Mouse (Mus musculus) embryonic facial prominence, embryonic 15.5 days (tissue): ENCODE data around the gene Gm42791. TPM values are rescaled to one million over a fixed set of nuclear protein-coding genes. Genes with fewer than 3 reads are reported as not detected.

Source experiments
- ATAC-seq: fragments of 200-750 bp; cut with Nextera tagmentation; 2 replicates; pipeline ENCODE4 v1.8.0; 2017; ENCODE audit warnings: low read depth, moderate TSS enrichment; ENCODE audit not compliant: insufficient number of reproducible peaks, low FRiP score, low TSS enrichment
- H3K27ac ChIP-seq: fragments of 300-500 bp; sonication (generic); replicated peaks from 2 replicates; pipeline ENCODE4 v1.5.1; 2015; ENCODE audit warnings: mild to moderate bottlenecking, inconsistent platforms
- H3K27me3 ChIP-seq: fragments of 300-500 bp; sonication (generic); 2 replicates; pipeline ENCODE4 v1.6.1; 2015; ENCODE audit warnings: inconsistent platforms
- H3K36me3 ChIP-seq: fragments of 300-500 bp; sonication (generic); 2 replicates; pipeline ENCODE4 v1.6.1; 2015; ENCODE audit warnings: mild to moderate bottlenecking, inconsistent platforms
- H3K4me1 ChIP-seq: fragments of 300-500 bp; sonication (generic); 2 replicates; pipeline ENCODE4 v1.6.1; 2015; ENCODE audit warnings: inconsistent platforms
- H3K4me2 ChIP-seq: fragments of 300-500 bp; sonication (generic); replicated peaks from 2 replicates; pipeline ENCODE4 v1.6.1; 2015; ENCODE audit warnings: mild to moderate bottlenecking, inconsistent platforms
- H3K4me3 ChIP-seq: fragments of 300-500 bp; sonication (generic); replicated peaks from 2 replicates; pipeline ENCODE4 v1.5.1; 2015; ENCODE audit warnings: mild to moderate bottlenecking, inconsistent platforms
- H3K9ac ChIP-seq: fragments of 300-500 bp; sonication (generic); 2 replicates; pipeline ENCODE4 v1.6.1; 2015; ENCODE audit warnings: inconsistent platforms
- H3K9me3 ChIP-seq: fragments of 300-500 bp; sonication (generic); replicated peaks from 2 replicates; pipeline ENCODE4 v1.6.1; 2016; ENCODE audit warnings: inconsistent platforms
- WGBS: fragments of 180-500 bp; shearing (Covaris S2); methylation state at CpG from one replicate; pipeline ENCODE4 v1.1.7; 2015; 5-methylcytosine and 5-hydroxymethylcytosine counted together
- polyA plus RNA-seq: library from polyadenylated mRNA; unstranded; fragments of >200 nt; fragmentation: Nextera tagmentation; extraction: Ambion mirVana; gene quantifications from 2 replicates; pipeline ENCODE4 v1.2.1, GENCODE M21; 2015

Gene Gm42791
- polyA plus RNA-seq, 1 experiment from 2014 or later, result 1.6 TPM

DNA sequence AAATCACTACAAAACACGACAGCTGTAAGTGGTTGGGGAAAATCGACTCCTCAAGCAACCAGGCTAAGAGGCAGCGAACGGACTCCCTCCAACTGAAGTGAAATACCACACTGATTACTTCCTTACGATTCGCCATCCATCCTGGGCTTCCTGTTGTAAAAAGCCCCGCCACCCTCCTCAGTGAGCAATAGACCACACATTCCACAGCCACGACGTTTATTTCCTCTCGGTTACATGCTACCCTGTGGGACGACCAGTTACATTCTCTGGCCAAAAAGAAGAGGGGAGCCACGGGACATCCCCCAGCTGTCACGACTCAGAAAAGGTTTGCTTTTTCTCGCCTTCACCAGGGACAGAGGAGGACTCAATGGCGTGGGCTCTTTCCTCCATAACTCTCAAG, 44.9 kb downstream of the Gm42791 start:
- Histone ChIP-seq H3K4me2 (no peak overlapping the region; the same call in 1 of the 2 replicates), H3K36me3 (no peaks in the 10 kb centered on the region), H3K9ac (no peak overlapping the region), H3K4me1 (peaks cover 10% of the 10 kb centered on the region), H3K27me3 (no peaks in the 10 kb centered on the region), H3K27ac (peak overlapping the region; percentile 78), H3K9me3 (no peaks in the 10 kb centered on the region), H3K4me3 (no peak overlapping the region)
- ATAC-seq, result peak; percentile 64
- 17% methylated on average over 15 of the region's 15 CpGs for WGBS

DNA sequence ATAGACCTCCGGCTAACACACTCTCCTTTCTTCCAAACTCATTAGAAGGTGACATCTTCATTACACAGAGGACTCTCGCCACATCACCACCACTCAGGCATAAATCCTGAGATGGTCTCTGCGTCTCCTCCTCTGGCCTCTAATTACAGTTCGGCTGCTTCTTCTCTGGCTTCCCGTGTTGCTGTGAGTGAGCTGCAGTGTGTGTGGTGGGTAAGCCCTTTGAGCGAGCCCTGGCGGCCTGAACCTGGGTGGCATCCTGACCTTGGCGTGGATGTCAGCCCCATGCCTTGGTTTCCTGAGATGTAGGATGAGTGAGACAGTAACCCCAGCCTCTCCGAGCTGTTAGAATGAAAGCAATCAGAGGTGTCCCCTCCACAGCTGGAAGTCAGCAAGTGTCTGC, 46.4 kb downstream of the Gm42791 start:
- WGBS, result 70% methylated on average over 9 of the region's 9 CpGs
- no peak for ATAC-seq
- H3K4me1 ChIP-seq, result peaks cover 10% of the 10 kb centered on the region
- H3K9ac ChIP-seq, result no peak overlapping the region
- H3K27me3 ChIP-seq, result no peaks in the 10 kb centered on the region
- H3K4me2 ChIP-seq, result no peak overlapping the region
- H3K36me3 ChIP-seq, result no peaks in the 10 kb centered on the region
- H3K27ac ChIP-seq, result no peak overlapping the region
- H3K9me3 ChIP-seq, result no peaks in the 10 kb centered on the region
- no peak overlapping the region for H3K4me3 ChIP-seq

DNA sequence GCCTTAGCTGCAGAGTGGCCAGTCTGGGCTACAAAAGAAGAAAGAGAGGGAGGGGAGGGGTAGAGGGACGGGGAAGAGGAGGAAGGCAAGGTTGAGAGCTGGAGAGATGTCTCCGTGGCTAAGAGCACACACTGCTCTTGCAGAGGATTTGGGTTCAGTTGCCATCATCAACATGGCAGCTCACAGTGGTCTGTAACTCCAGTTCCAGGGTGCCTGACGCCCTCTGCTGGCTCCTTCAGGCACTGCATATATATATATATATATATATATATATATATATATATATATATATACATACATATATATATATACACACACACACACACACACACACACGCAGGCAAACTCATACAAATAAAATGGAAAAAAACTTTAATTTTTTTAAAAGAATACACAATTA, 47.5 kb downstream of the Gm42791 start:
- ATAC-seq, result no peak
- 85% methylated on average over 4 of the region's 4 CpGs for WGBS
- Histone ChIP-seq H3K4me2 (no peak overlapping the region), H3K4me1 (peaks cover 10% of the 10 kb centered on the region), H3K36me3 (no peaks in the 10 kb centered on the region), H3K27me3 (no peaks in the 10 kb centered on the region), H3K9me3 (no peaks in the 10 kb centered on the region), H3K9ac (no peak overlapping the region), H3K27ac (no peak overlapping the region), H3K4me3 (no peak overlapping the region)

DNA sequence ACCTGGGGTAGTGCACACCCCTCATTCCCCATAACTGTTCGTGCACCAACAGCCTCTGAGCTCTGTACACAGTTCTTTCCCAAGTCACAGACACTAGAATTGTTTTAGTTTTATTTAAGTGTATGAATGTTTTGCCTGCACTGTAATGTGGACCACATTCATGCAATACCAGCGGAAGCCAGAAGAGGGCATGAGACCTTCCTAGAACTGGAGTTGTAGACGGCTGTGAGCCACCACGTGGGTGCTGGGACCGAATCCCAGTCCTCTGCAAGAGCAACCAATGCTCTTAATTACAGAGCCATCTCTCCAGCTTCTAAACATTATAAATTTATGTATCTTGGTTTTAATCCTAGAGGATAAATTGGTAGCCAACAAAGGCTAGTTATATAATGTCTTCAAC, 48.2 kb downstream of the Gm42791 start:
- Histone ChIP-seq H3K4me1 (peaks cover 10% of the 10 kb centered on the region), H3K36me3 (no peaks in the 10 kb centered on the region), H3K9me3 (no peaks in the 10 kb centered on the region), H3K4me3 (no peak overlapping the region), H3K27me3 (no peaks in the 10 kb centered on the region), H3K4me2 (no peak overlapping the region), H3K27ac (no peak overlapping the region), H3K9ac (no peak overlapping the region)
- no peak for ATAC-seq
- 71% methylated on average over 5 of the region's 5 CpGs for WGBS

DNA sequence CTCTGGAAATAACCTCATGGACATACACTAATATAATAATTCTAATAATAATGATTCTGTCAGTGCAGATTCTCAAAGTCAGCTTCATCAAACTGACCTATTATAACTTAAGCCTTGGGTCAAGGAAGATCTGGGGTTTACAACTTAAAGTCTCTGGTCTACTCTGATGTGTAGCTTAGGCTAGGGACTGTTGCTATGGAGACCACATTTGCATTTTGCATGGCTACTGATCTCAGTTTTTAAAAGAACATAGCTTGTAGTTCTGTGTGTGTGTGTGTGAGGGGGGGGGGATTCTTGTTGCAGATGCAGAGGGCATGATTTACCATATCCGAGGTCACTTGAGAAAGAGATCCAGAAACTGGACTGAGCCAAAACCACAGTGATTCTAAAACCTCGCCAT, 49.2 kb downstream of the Gm42791 start:
- H3K4me3 ChIP-seq, result no peak overlapping the region
- no peak for ATAC-seq

DNA sequence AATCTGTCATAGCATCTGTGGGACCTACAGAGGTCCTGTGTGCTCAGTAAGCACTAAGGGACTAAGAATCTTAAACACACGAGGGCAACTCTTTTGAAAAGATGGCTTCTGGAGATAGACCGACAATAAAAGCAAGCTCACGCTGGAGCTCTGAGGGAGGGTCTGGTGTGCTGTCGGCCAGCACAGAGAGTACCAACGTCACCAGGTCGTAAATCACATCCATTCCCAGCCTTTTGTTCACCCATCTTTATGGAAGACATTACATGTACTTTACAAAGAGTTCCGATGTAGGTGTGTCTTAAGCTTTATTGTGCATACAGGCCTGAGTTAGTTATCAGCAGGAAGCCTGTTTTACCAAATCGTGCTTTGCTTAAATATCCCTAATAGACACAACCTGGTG, 50.9 kb downstream of the Gm42791 start:
- Histone ChIP-seq H3K9ac (no peak overlapping the region), H3K36me3 (no peaks in the 10 kb centered on the region), H3K27me3 (no peaks in the 10 kb centered on the region), H3K4me3 (no peak overlapping the region), H3K9me3 (no peaks in the 10 kb centered on the region), H3K4me1 (peaks cover 10% of the 10 kb centered on the region), H3K4me2 (no peak overlapping the region), H3K27ac (no peak overlapping the region)
- no peak for ATAC-seq
- 71% methylated on average over 8 of the region's 8 CpGs for WGBS

More for the DNA sequence above, 49.2 kb downstream of the Gm42791 start:
- Histone ChIP-seq H3K36me3 (no peaks in the 10 kb centered on the region), H3K9me3 (no peaks in the 10 kb centered on the region), H3K4me2 (no peak overlapping the region), H3K9ac (no peak overlapping the region), H3K27me3 (no peaks in the 10 kb centered on the region), H3K4me1 (peaks cover 10% of the 10 kb centered on the region), H3K27ac (no peak overlapping the region)
- 67% methylated on average over 2 of the region's 2 CpGs for WGBS

DNA sequence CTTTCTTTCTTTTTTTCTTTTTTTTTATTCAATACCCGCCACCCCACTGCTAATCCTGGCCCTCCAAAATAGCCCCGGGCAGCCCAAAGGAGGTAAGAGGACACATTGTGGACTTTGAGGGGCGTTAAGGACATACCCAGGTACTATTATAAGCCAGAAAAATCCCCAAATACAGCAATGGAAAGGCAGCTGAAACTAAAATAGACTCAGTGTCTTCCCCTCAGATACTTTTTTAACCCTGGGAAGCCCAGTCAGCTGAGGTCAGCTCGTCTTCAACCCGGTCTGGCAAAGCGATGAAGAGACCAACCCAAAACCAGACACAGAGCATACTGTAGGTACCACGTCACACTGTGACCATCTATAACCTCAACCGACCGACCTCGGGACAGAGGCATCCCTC, 51.5 kb downstream of the Gm42791 start:
- ATAC-seq, result no peak
- Histone ChIP-seq H3K9me3 (no peaks in the 10 kb centered on the region), H3K27me3 (no peaks in the 10 kb centered on the region), H3K4me3 (no peak overlapping the region), H3K36me3 (no peaks in the 10 kb centered on the region), H3K9ac (no peak overlapping the region), H3K4me2 (no peak overlapping the region), H3K27ac (no peak overlapping the region), H3K4me1 (peaks cover 10% of the 10 kb centered on the region)
- 77% methylated on average over 10 of the region's 10 CpGs for WGBS

DNA sequence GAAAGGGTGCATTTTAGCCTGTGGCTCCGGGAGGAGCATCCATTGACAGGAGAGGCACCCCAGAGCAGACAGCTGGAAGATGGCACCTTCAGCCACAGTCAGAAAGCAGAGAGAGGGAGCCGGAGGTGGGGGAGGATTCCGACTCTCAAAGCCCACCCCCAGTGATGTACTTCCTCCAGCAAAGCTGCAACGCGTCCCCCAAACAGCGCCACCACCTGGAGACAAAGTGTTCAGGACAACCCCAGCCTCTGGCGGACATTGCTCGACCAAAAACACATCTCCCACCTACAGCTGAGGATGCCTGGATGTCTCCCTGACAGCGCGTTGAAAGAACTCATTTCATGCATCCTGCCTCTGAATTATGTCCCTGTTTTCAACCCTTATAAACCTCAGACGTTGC, 52.0 kb downstream of the Gm42791 start:
- no peaks in the 10 kb centered on the region for H3K36me3 ChIP-seq
- H3K4me3 ChIP-seq, result no peak overlapping the region
- 68% methylated on average over 11 of the region's 11 CpGs for WGBS
- no peak overlapping the region for H3K4me2 ChIP-seq
- H3K4me1 ChIP-seq, result peaks cover 10% of the 10 kb centered on the region
- no peak for ATAC-seq
- no peaks in the 10 kb centered on the region for H3K9me3 ChIP-seq
- H3K9ac ChIP-seq, result no peak overlapping the region
- H3K27ac ChIP-seq, result no peak overlapping the region
- H3K27me3 ChIP-seq, result no peaks in the 10 kb centered on the region

DNA sequence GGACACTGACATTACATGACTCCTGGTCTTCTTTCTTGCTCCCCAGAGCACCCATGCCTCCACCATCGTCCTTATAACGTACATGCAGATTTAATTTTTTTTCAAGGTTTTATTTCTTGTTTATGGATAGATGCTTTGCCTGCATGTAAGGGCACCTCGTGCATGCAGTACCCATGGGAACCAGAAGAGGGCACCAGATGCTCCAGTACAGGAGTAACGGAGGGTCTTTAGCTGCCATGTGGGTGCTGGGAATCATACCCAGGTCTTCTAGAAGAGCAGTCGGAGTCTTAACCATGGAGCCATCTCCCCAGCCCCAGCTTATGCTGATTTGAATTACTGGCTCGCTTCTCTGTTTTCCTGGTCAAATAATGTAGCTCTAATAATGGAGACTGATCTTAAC, 52.6 kb downstream of the Gm42791 start:
- WGBS, result 95% methylated on average over 6 of the region's 6 CpGs
- ATAC-seq, result no peak

DNA sequence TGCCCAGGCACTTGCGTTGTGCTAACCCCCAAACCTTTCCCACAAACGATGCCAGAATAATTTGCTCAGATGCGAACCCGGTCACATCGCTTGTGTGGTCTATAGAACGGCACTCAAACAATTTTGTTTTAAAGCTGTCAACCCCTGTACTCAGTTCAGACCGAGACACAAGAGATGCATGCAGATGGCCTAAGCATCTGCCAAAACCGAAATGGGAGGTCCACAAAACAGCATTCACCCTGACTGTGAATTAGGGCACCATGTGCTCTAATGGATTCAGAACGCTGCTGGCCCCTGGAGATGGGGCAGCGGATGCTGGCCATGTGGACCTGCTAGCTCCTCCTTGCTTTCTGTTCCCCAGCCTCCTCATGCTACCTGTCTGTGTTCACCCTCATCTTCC, 53.1 kb downstream of the Gm42791 start:
- ATAC-seq, result no peak
- no peak overlapping the region for H3K27ac ChIP-seq
- H3K36me3 ChIP-seq, result no peaks in the 10 kb centered on the region
- peaks cover 10% of the 10 kb centered on the region for H3K4me1 ChIP-seq
- WGBS, result 75% methylated on average over 10 of the region's 10 CpGs
- no peak overlapping the region for H3K4me2 ChIP-seq
- H3K9ac ChIP-seq, result no peak overlapping the region
- H3K27me3 ChIP-seq, result no peaks in the 10 kb centered on the region
- no peak overlapping the region for H3K4me3 ChIP-seq
- H3K9me3 ChIP-seq, result no peaks in the 10 kb centered on the region

More for the DNA sequence above, 52.6 kb downstream of the Gm42791 start:
- no peaks in the 10 kb centered on the region for H3K9me3 ChIP-seq
- H3K9ac ChIP-seq, result no peak overlapping the region
- no peak overlapping the region for H3K4me2 ChIP-seq
- H3K4me1 ChIP-seq, result peaks cover 10% of the 10 kb centered on the region
- H3K36me3 ChIP-seq, result no peaks in the 10 kb centered on the region
- no peaks in the 10 kb centered on the region for H3K27me3 ChIP-seq
- no peak overlapping the region for H3K27ac ChIP-seq
- no peak overlapping the region for H3K4me3 ChIP-seq

DNA sequence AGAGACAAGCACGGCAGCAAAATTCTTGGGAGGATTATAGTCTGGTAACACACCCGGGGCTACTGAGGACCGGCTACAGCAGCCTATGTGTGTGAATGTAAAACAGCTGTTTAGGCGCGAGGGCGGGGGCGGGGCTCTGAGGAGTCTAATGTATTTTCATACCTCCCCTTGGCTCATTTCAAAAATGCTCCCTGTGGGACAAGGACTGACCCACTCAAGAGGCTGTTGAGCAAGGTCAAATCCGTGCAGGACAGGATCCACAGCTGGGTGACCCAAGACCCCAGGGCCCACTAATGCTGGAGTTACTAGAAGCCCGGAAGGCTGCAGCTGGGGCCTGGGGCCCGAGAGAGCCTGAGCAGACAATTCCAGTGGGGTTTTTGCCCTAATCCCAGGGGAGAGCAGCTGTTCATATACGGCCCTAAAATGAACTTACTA, 55.0 kb downstream of the Gm42791 start:
- H3K4me2 ChIP-seq, result no peak overlapping the region
- no peaks in the 10 kb centered on the region for H3K27me3 ChIP-seq
- no peak overlapping the region for H3K9ac ChIP-seq
- WGBS, result 39% methylated on average over 11 of the region's 11 CpGs
- 0 out of 2 replicates have a peak, but pooled peaks have one; percentile 55 for ATAC-seq
- H3K4me1 ChIP-seq, result peaks cover 10% of the 10 kb centered on the region
- H3K36me3 ChIP-seq, result no peaks in the 10 kb centered on the region
- H3K9me3 ChIP-seq, result no peaks in the 10 kb centered on the region
- no peak overlapping the region for H3K4me3 ChIP-seq
- no peak overlapping the region for H3K27ac ChIP-seq

DNA sequence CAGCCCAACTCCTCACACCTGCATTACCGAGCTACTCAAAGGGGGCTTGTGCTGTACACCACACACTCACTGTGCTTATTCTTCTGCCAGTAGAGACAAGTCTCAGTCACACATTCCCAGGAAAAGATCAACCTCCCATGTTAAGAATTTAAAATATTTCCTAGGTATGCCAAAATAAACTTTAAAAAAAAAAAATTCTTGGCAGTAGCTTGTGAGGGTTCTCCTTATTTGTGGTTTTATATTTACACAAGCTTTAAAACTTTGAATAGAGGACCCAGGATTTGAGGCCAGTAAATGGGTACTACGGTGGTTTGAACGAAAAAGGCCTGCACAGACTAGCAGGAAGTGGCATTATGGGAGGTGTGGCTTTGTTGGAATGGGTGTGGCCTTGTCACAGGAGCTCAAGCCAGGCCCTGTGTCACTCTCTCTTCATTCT, 58.4 kb downstream of the Gm42791 start:
- no peak overlapping the region for H3K27ac ChIP-seq
- no peak overlapping the region for H3K9ac ChIP-seq
- H3K36me3 ChIP-seq, result no peaks in the 10 kb centered on the region
- H3K4me2 ChIP-seq, result no peak overlapping the region
- ATAC-seq, result no peak
- peaks cover 10% of the 10 kb centered on the region for H3K4me1 ChIP-seq
- no peak overlapping the region for H3K4me3 ChIP-seq
- 58% methylated on average over 3 of the region's 3 CpGs for WGBS
- H3K27me3 ChIP-seq, result no peaks in the 10 kb centered on the region
- no peaks in the 10 kb centered on the region for H3K9me3 ChIP-seq
